Mouse (Mus musculus) thymus, postnatal 0 days (tissue): ENCODE results near the gene Plscr5. TPM values are rescaled to one million over a fixed set of nuclear protein-coding genes. Genes with fewer than 3 reads are reported as not detected.

Source experiments
- DNase-seq: peaks from one replicate; pipeline ENCODE4 v3.0.0-alpha.2; 2015; ENCODE audit warnings: low spot score
- polyA plus RNA-seq: library from polyadenylated mRNA; unstranded; fragments of >200 nt; fragmentation: Nextera tagmentation; extraction: Ambion mirVana; gene quantifications from 2 replicates; pipeline ENCODE4 v1.2.1, GENCODE M21; 2015

Gene Plscr5
- polyA plus RNA-seq, 1 experiment from 2014 or later = not detected

- no peak for DNase-seq
Measured at GRCm38 (mm10) chr9:92226127-92226655, 33.5 kb downstream of the Plscr5 start.

GRCm38 (mm10) chr9:92226795-92227194 is 34.1 kb downstream of the Plscr5 start:
- DNase-seq = no peak

GRCm38 (mm10) chr9:92228867-92229832 is 36.4 kb downstream of the Plscr5 start:
- DNase-seq = no peak

- no peak for DNase-seq
Measured at GRCm38 (mm10) chr9:92229833-92230205, 37.1 kb downstream of the Plscr5 start.

DNA sequence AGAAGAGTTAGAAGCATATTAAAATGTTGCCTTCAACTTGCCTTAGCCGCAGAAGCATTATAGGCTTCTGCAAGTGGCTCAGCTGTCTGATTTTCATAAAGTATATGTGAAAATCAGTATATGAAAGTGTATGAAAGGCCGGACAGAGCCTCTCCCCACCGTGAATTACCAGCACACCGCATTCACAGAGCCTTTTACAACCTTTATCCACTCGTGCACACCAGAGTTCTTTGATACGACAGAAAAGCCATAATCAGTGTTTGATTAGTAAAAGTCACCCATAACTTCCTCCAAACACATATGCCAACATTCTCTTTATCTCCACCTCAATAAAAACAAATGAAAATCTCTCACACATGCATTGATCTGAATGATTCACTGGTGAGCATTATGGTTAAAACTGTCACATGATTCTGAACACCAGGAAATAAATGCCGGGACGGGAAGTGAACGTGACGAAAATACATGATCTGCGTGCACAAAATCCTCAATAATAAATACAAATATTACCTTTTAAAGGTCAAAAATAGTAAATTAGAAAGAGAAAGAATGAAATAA is 42.2 kb downstream of the Plscr5 start:
- no peak for DNase-seq

DNA sequence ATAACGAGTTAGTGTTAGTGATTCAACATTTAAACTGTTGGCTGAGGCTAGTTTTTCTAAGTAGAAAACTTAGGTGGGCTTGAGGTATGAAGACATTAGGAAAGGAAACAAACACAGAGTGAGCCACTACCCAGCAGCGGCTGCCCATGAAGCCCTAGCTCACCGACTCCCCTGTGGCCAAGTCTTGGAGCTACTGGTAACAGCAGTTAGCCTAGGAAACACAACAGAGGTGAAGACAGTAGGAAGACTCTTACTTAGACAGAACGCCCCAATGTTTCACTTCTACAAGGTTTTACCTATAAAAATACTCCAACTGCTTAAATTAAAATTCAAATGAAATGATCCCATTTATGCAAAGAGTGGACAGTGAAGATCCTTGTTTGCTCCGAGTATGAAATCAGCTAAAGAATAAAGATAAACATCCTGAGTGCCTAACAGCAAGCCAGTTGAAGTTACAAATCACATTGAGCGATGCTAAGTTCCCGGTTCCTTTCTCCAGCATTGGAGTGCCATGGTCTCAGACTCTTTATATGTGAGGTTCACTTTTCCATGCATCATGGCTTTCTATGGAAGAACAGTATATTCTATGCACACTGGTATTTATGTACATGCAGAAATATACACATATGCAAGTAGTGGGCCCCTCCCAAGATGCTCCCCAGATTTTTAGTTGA is 56.2 kb downstream of the Plscr5 start:
- no peak for DNase-seq

DNA sequence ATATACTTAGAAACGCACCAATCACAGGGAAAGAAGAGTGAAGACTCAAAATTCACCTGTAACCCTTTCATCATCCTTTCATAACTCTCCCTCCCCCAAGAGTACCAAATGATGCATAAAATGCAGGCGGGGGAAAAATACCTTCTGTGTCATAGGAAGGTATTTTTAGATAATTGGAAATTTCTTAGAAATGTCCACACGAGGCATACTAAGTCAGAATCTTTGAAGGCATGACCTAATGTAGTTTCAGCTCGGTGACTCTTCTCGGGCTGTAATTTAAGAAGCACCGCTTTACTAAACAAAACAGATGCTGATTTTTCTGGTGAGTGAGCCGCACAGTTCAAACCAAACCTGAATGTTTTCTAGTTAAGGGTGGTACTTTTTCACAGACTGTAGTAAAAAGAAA is 56.7 kb downstream of the Plscr5 start, which contains the start of gene Plscr1:
Gene Plscr1 (plus strand): TSS at position 304 of the 406 bp plus-strand sequence.
- no peak for DNase-seq

- DNase-seq = peak; percentile 31
Measured at GRCm38 (mm10) chr9:92249987-92250772, 57.4 kb downstream of the Plscr5 start.

DNA sequence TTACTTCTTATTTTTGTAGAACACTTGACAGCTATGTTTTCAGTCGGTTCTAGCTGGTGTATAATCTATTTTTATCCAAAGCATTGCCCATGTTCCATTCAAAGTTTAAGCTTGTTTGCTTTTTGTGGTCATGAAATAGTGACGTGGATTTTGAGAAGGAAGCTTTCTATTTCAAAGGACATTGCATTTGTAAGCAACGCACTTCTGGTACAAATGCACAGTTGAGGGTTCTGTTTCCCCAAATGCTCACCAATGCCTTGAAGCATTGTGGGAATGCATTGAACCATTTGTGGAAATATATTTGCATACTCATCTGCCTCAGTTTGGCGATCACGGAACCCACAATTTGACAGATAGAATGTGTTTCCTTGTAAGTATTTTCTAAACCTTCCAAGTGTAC is 60.0 kb downstream of the Plscr5 start:
- no peak for DNase-seq

DNA sequence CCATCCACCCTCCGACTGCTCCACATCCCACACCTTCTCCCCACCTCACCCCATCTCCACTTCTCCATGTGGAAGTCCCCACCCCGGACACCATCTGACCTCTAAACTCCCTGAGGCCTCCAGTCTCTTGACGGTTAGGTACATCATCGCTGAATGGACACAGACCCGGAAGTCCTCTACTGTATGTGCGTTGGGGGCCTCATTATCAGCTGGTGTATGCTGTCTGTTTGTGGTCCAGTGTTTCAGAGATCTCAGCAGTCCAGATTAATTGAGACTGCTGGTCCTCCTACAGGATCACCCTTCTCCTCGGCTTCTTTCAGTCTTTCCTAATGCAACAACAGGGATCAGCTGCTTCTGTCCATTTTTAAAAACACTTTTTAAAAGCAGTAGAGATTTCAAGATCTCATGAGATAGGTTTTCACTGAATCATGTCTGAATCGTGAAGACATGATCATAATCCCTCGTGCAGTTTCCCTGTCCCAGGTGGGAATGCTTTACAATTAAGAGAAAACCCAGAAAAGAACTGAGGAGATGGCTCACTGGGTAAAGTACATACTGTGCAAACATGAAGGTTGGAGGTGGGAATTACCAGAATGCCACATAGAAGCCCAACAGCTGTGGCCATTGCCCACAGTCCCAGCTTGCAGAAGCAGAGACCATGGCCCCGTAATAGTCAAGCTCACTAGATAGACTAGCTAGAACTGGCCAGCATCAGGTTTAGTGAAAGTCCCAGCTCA is 61.0 kb downstream of the Plscr5 start:
- DNase-seq = no peak

Other genes starting within 250 kb of the Plscr5 start
- gene Plscr1, start 56.8 kb downstream of the Plscr5 start, polyA plus RNA-seq = 22.3 and 23.3 TPM in 2 replicates
- gene Plscr2, start 82.7 kb downstream of the Plscr5 start, polyA plus RNA-seq = 4.4 and 5.3 TPM in 2 replicates
- gene 1700057G04Rik, start 116.4 kb downstream of the Plscr5 start, polyA plus RNA-seq = not detected in 2 replicates